Mouse (Mus musculus) monocyte, adult 5-6 weeks (primary cell): ENCODE results near the gene Dnajc5g. TPM values are rescaled to one million over a fixed set of nuclear protein-coding genes. Genes with fewer than 3 reads are reported as not detected.

Experiments used
- ATAC-seq: fragments of 153-309, 156-312 bp; replicated peaks from 2 replicates; pipeline ENCODE4 v1.8.0; 2017; ENCODE audit warnings: mild to moderate bottlenecking; ENCODE audit not compliant: low TSS enrichment, insufficient number of reproducible peaks, severe bottlenecking, poor library complexity, low FRiP score
- total RNA-seq: library from RNA; stranded (forward); fragments of 200-1000, 200-491, 200-594 nt; gene quantifications from 3 replicates; pipeline ENCODE4 v1.2.3, GENCODE M21; 2017

The Dnajc5g gene
- total RNA-seq, 1 experiment from 2014 or later = not detected

GRCm38 (mm10) chr5:31094799-31095691, 11.0 kb upstream of the Dnajc5g start:
- peak; percentile 95 for ATAC-seq

GRCm38 (mm10) chr5:31095711-31096480, 10.2 kb upstream of the Dnajc5g start:
- no peak for ATAC-seq

- no peak for ATAC-seq
Measured at GRCm38 (mm10) chr5:31108000-31108490, 2.0 kb downstream of the Dnajc5g start, which contains the start of gene Slc30a3. Gene Slc30a3 (minus strand): TSS chr5:31108237.

- no peak for ATAC-seq
Measured at GRCm38 (mm10) chr5:31110781-31111180, 4.7 kb downstream of the Dnajc5g start.

- no peak for ATAC-seq
Measured at GRCm38 (mm10) chr5:31116354-31116753, 10.3 kb downstream of the Dnajc5g start, which contains the start of gene Trim54. Gene Trim54 (plus strand): TSS chr5:31116712.

GRCm38 (mm10) chr5:31116912-31117311, 10.8 kb downstream of the Dnajc5g start:
- no peak for ATAC-seq

- no peak for ATAC-seq
Measured at GRCm38 (mm10) chr5:31121111-31121510, 15.0 kb downstream of the Dnajc5g start.

- no peak for ATAC-seq
Measured at GRCm38 (mm10) chr5:31123481-31123880, 17.4 kb downstream of the Dnajc5g start.

GRCm38 (mm10) chr5:31126050-31126449, 20.0 kb downstream of the Dnajc5g start:
- no peak for ATAC-seq

- ATAC-seq = 0 out of 2 replicates have a peak, but pooled peaks have one; percentile 13
Measured at GRCm38 (mm10) chr5:31136730-31137424, 30.8 kb downstream of the Dnajc5g start.

GRCm38 (mm10) chr5:31137658-31138057, 31.6 kb downstream of the Dnajc5g start:
- ATAC-seq = no peak

GRCm38 (mm10) chr5:31138241-31138967, 32.3 kb downstream of the Dnajc5g start, which contains the start of gene Ucn:
Gene Ucn (minus strand): TSS chr5:31138829.
- ATAC-seq = no peak

- ATAC-seq = no peak
Measured at GRCm38 (mm10) chr5:31138968-31139425, 32.9 kb downstream of the Dnajc5g start.

GRCm38 (mm10) chr5:31149781-31150180, 43.7 kb downstream of the Dnajc5g start:
- ATAC-seq = no peak

GRCm38 (mm10) chr5:31151746-31152145, 45.7 kb downstream of the Dnajc5g start:
- ATAC-seq = no peak

GRCm38 (mm10) chr5:31153516-31154151, 47.5 kb downstream of the Dnajc5g start:
- ATAC-seq = no peak

- peak; percentile 92 for ATAC-seq
Measured at GRCm38 (mm10) chr5:31154152-31154553, 48.1 kb downstream of the Dnajc5g start, which contains the start of gene Mpv17. Gene Mpv17 (minus strand): TSS chr5:31154251.
